8 mouse cellular contexts compared by ENCODE assay signal in the genomic region with DNA sequence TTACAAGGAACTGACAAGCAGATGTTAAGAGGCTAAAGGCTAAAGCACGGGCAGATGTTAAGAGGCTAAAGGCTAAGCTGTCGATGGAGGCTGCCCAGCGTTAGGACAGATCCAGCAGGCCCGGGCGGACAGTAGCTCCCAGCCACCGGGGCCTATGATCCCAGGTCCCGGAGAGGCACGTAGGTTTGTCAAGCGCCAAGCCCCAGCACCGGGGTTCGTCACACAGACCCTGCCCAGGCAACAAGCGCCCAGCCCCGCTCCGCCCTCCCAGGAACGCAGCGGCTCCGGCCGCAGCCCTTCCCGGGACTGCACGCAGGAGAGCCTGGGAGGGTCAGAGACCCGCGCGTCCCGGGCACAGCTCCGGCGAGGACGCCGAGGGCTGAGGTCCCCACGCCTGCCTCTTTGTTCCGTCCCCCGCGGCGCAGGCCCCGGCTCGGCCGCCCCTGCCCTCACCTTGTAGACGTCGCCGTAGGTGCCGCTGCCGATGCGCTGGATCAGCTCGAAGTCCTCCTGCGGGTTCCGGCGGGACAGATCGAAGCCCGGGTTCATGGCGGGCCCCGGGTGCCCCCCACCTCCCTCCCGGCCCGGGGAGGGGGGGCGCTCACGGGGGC. TPM values are rescaled to one million over a fixed set of nuclear protein-coding genes. Genes with fewer than 3 reads are reported as not detected.
DNase-seq lines count a peak whose midpoint lies in the region; ATAC-seq and TF ChIP-seq lines count a peak whose summit lies in the region.

No protein-coding gene starts in this region.

- 0 out of 2 replicates have a peak, but pooled peaks cover 4% of the 10 kb centered on the region for H3K36me3 ChIP-seq in heart, postnatal 0 days (replicated peaks; ENCODE audit: control insufficient read depth, insufficient read depth, low read length)
- no peaks in the 10 kb centered on the region for H3K36me3 ChIP-seq in lung, embryonic 15.5 days
- H3K36me3 ChIP-seq in thymus, adult 2 months (ENCODE audit: control insufficient read depth, insufficient read depth, low read length), result no peaks in the 10 kb centered on the region

- H3K9ac ChIP-seq in heart, postnatal 0 days (replicated peaks; ENCODE audit: low read depth, low read length), result peak overlapping the region; percentile 84
- peak overlapping the region; percentile 93 for H3K9ac ChIP-seq in lung, embryonic 15.5 days

- TF ChIP-seq CTCF in embryonic fibroblast, embryonic 13.5 days (IDR thresholded peaks at IDR 0.05; ENCODE audit: borderline replicate concordance, insufficient read depth, low read length), result no peak
- TF ChIP-seq CTCF in heart, postnatal 0 days (IDR thresholded peaks at IDR 0.05; ENCODE audit: low read depth), result no peak
- no peak for TF ChIP-seq CTCF in olfactory bulb, adult 2 months (IDR thresholded peaks at IDR 0.05; ENCODE audit: insufficient read depth, low read depth, low read length)
- TF ChIP-seq CTCF in thymus, adult 2 months (IDR thresholded peaks at IDR 0.05; ENCODE audit: borderline replicate concordance, control insufficient read depth, extremely low read depth, insufficient read depth, low read length, poor library complexity), result no peak

- DNase-seq in adrenal gland, postnatal 4 days (ENCODE audit: low spot score in 2 of 2), result peak; percentile 26 to 42
- peak; percentile 65 for DNase-seq in heart, postnatal 0 days (ENCODE audit: low spot score)
- peak; percentile 65 to 78 for DNase-seq in kidney, postnatal 25 days
- peak; percentile 49 for DNase-seq in thymus, adult 2 months

- no peak for TF ChIP-seq EP300 in heart, postnatal 0 days (IDR thresholded peaks at IDR 0.05; ENCODE audit: low read depth)

- H3K4me2 ChIP-seq in heart, postnatal 0 days (ENCODE audit: low read depth, low read length), result peak overlapping the region; percentile 86
- peak overlapping the region; percentile 77 for H3K4me2 ChIP-seq in lung, embryonic 15.5 days

- TF ChIP-seq POLR2A in embryonic fibroblast, embryonic 13.5 days (IDR thresholded peaks at IDR 0.05; ENCODE audit: low read depth, low read length), result peak; percentile 13; the same call in 1 of the 2 replicates
- TF ChIP-seq POLR2A in olfactory bulb, adult 2 months (IDR thresholded peaks at IDR 0.05; ENCODE audit: insufficient read depth, low read depth, low read length), result no peak
- TF ChIP-seq POLR2A in thymus, adult 2 months (IDR thresholded peaks at IDR 0.05; ENCODE audit: control insufficient read depth, extremely low read depth, insufficient read depth, low read length, poor library complexity), result no peak

- peak overlapping the region; percentile 91 for H3K27ac ChIP-seq in embryonic fibroblast, embryonic 13.5 days (ENCODE audit: insufficient read depth, low read length)
- peak overlapping the region; percentile 96 for H3K27ac ChIP-seq in heart, postnatal 0 days (ENCODE audit: low read depth)
- peak overlapping the region; percentile 99 for H3K27ac ChIP-seq in lung, embryonic 15.5 days
- peak overlapping the region; percentile 1 for H3K27ac ChIP-seq in olfactory bulb, adult 2 months (ENCODE audit: insufficient read depth, low read depth, low read length)
- no peak overlapping the region for H3K27ac ChIP-seq in thymus, adult 2 months (ENCODE audit: control insufficient read depth, insufficient read depth, low read length)

- H3K4me1 ChIP-seq in embryonic fibroblast, embryonic 13.5 days (ENCODE audit: control insufficient read depth, insufficient read depth, low read length), result no peaks in the 10 kb centered on the region; the same call in 1 of the 2 replicates
- peaks cover 33% of the 10 kb centered on the region for H3K4me1 ChIP-seq in heart, postnatal 0 days (ENCODE audit: control insufficient read depth, insufficient read depth)
- peaks cover 58% of the 10 kb centered on the region for H3K4me1 ChIP-seq in lung, embryonic 15.5 days
- H3K4me1 ChIP-seq in olfactory bulb, adult 2 months (ENCODE audit: control insufficient read depth, insufficient read depth, low read length), result peaks cover 20% of the 10 kb centered on the region
- H3K4me1 ChIP-seq in thymus, adult 2 months (replicated peaks; ENCODE audit: control insufficient read depth, insufficient read depth, low read length), result peaks cover 9% of the 10 kb centered on the region

- WGBS in heart, postnatal 0 days, result under 1% methylated on average over 44 of the region's 54 CpGs
- WGBS in lung, embryonic 15.5 days, result under 1% methylated on average over 48 of the region's 54 CpGs
- under 1% methylated on average over 54 of the region's 54 CpGs for WGBS in olfactory bulb, adult 2 months
- 1% methylated on average over 53 of the region's 54 CpGs for WGBS in thymus, adult 2 months

- H3K4me3 ChIP-seq in embryonic fibroblast, embryonic 13.5 days (ENCODE audit: insufficient read depth, low read length), result peak overlapping the region; percentile 82
- H3K4me3 ChIP-seq in heart, postnatal 0 days (ENCODE audit: low read depth, low read length), result peak overlapping the region; percentile 73
- H3K4me3 ChIP-seq in lung, embryonic 15.5 days, result peak overlapping the region; percentile 80
- peak overlapping the region; percentile 78 for H3K4me3 ChIP-seq in olfactory bulb, adult 2 months (ENCODE audit: insufficient read depth, low read depth, low read length)
- H3K4me3 ChIP-seq in thymus, adult 2 months (ENCODE audit: control insufficient read depth, insufficient read depth, low read length), result peak overlapping the region; percentile 74

- peak; percentile 29 for ATAC-seq in CD4-positive, CD25-positive, alpha-beta regulatory T cell, adult 4 months
- peak; percentile 56 for ATAC-seq in heart, postnatal 0 days (ENCODE audit: insufficient read depth, low read depth)
- ATAC-seq in lung, embryonic 15.5 days (ENCODE audit: borderline replicate concordance, extremely low read depth, low FRiP score, low TSS enrichment), result peak; percentile 65

- no peaks in the 10 kb centered on the region for H3K27me3 ChIP-seq in heart, postnatal 0 days (ENCODE audit: control insufficient read depth, insufficient read depth, low read length)
- no peaks in the 10 kb centered on the region for H3K27me3 ChIP-seq in lung, embryonic 15.5 days
- H3K27me3 ChIP-seq in thymus, adult 2 months (ENCODE audit: control insufficient read depth, insufficient read depth, low read length), result no peaks in the 10 kb centered on the region

- H3K9me3 ChIP-seq in heart, postnatal 0 days (replicated peaks; ENCODE audit: control insufficient read depth, low read length), result no peaks in the 10 kb centered on the region
- no peaks in the 10 kb centered on the region for H3K9me3 ChIP-seq in lung, embryonic 15.5 days

RNA-seq across cellular contexts. Expression of a gene that starts 0.8 kb away (rescaled TPM):
- polyA plus RNA-seq in CD4-positive, CD25-positive, alpha-beta regulatory T cell, adult 4 months (2017; shearing (Covaris generic)), result 1 to 10 TPM; 3.3 to 6.3 TPM
- 10 to 100 TPM; 48.7 to 57.6 TPM for total RNA-seq in adrenal gland, postnatal 4 days (2021)
- 99.4 and 100 TPM in 2 replicates for polyA plus RNA-seq in embryonic fibroblast, embryonic 13.5 days (2011; ENCODE audit: insufficient read length, low read depth, missing spikeins)
- total RNA-seq in heart, postnatal 0 days (2014; rRNA removed; ENCODE audit: low replicate concordance), result 38.0 and 44.4 TPM in 2 replicates
- 14.2 and 16.7 TPM in 2 replicates for polyA plus RNA-seq in heart, postnatal 0 days (2015; fragmentation: Nextera tagmentation; extraction: Ambion mirVana)
- 44.6 and 46.4 TPM in 2 replicates for polyA plus RNA-seq in lung, embryonic 15.5 days (2015; fragmentation: Nextera tagmentation; extraction: Ambion mirVana)
- polyA plus RNA-seq in olfactory bulb, adult 2 months (2012; ENCODE audit: insufficient read depth, insufficient read length, low replicate concordance, missing spikeins), result not detected in 2 replicates
- polyA plus RNA-seq in thymus, adult 2 months (2012; rRNA removed), result 5.1 and 5.9 TPM in 2 replicates
